Mouse (Mus musculus): ENCODE measurements at regions not wholly inside any gene's neighbourhood (a gene's known extent, or its start where the extent isn't known, plus 50 kb on each side); places are given as distances from the start of the nearest gene placed in this dataset.

DNA sequence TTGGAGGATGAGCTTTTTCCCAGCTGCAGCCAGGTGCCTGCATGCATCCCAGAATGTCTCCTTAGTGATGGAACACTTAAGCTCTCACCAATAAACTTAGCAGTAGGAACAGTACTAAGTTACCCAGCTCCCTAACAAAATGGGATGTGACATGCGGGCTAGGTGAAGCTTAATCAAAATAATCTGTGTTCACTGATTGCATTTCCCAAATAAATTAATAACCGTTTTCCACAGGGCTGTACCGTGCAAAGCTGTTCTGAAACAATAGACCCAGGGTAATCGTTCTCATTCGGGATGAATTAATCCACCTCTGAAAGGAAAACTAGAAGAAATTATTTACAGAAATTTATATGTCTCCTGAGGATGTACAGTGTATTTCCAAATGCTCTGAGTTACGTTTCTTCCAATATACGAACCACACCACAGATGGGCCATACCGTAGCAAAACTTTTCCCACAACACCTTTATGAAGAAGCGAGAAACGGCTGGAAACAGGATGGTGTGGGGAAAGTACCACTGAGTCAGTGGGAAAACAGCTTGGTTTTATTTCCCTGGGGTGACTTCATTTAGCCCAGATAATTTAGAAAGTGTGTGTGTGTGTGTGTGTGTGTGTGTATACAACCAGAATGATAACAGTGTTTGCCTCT lies 148.5 kb upstream of the Adamts16 start:
- DNase-seq, result no peak

DNA sequence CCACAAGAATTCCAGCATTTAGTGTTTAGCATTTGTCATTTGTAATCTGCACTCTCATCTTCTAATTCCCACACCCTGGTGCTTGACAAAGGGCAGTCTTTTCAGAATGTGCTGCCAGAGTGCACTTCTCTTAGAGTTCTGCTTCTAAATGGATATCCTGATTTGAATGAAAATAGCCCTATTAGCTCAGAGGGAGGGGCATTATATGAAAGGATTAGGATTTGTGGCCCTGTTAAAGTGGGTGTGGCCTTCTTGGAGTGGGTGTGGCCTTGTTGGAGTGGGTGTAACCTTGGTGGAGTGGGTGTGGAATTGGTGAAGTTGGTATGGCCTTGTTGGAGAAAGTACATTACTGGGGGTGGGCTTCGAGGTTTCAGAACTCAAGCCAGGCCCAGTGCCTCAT lies 137.7 kb upstream of the Adamts16 start:
- no peak for DNase-seq

DNA sequence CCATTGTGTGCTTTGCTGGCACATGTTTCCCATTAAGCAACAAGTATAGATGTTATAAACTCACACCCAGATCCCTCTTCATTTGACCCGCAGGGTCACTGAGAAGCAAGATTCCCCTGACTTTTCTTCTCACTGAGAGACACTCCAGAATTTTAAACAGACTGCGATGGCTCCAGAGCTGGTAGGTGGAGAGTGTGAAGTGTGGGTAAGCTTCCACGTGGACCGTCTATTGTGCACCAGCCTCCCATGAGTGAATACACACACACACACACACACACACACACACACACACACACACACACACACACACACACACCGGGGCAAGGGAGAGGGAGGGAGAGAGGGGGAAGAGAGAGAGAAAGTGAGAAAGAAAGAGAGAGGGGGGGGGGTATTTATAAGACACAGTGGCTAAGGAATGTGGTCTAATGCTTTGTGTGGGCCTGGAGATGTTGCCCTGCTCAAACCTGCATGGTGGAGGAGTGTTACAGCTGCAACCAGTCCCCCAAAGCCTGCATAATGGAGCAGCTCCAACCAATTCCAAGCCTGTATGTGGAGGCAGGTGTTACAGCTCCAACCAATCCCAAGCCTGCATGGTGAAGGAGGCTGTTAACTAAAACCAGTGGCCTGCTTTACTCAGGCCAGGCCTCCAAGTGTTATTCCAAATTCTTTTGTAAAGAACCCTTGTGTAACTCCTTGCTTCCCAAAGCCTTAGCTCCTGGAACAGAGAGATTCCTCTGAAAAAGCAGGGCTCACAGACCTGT lies 137.1 kb upstream of the Adamts16 start:
- DNase-seq, result no peak

DNA sequence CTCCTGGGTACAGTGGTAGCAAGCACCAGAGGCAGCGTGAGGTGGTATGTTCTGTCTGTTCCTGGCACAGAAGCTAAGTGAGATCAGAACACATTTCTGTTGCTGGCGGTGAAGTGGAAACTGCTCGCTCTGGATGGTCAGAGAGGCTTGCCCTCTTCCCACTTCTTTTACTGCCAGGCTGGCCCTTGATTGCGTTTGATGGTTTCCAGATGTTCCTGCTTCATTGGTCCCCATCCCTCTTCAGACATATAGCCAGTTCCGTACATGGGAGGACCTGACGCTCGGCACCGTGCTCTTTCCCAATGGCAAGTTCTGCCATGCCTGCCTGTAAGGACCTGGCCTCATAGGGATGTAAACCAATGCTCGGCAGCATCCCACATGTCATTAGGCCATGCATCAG lies 128.0 kb upstream of the Adamts16 start:
- no peak for DNase-seq

DNA sequence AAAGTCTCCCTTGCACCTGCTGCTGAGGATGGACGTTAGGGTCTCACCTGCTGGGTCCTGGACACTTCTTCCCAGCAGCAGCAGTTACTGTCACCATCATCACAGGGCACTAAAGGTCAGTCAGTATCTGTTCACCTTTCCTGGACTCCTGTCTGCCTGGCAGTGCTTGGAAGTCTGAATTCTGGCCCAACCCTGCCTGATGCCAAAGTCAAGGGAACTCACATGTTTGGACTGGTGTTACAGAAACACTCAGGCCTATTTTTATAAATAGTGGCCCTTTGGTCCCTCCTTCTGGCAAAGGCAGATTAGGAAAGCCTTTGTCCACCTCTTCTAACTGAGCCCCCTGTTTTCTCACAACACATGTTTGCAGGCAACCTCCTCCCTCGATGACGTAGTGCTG lies 126.2 kb upstream of the Adamts16 start:
- DNase-seq, result no peak

DNA sequence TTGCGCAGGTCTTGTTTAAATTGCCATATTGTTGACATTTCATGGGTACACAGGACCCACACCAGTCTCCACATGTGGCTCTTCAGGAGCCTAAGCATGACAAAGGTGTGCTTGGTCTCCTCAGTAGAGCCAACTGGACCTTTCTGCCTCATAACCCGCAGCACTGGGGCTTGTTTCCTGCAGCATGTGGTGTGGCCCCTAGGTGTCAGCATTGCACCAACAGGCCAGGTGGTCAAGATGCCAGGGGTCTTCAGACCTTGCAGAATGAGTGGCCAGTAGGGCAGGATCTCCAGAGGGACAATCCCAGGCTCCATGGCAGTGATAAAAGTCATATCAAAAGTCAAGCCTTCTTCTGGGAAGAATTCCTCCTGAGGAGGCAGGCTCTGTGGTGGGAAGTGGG lies 121.8 kb upstream of the Adamts16 start:
- no peak for DNase-seq

DNA sequence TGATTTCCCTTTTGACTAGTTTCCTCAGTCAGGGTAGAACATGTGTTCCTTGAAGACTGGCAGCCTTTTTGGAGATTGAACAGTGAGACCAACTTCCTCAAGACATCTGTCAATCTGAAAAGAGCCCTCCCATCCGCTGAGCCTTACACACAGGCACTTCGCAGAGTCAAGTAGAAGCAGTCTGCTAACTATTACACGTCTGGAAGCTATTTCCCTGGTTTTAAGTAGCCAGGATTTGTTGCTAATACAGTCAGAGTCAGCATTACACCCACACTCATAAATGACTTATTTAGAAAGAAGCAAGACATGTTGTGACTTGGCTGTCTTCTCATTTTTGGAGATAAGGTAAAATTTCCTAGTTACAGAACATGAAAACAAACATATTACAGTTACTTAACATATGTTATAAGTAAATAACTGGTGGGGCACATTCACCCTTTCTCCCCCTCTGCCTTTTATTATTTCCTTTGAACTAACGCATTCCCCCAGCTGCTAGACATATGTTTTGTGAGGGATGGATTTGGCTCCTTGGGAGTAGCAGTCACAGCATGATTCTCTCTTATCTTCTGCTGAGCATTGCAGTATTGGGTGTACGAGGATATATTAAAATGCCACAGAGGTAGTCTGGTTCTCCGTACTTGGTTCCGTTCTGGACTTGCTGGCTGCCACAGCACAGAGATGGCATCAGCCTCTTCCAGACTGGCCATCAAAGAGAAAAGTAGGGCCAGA lies 92.9 kb upstream of the Adamts16 start:
- DNase-seq, result no peak

DNA sequence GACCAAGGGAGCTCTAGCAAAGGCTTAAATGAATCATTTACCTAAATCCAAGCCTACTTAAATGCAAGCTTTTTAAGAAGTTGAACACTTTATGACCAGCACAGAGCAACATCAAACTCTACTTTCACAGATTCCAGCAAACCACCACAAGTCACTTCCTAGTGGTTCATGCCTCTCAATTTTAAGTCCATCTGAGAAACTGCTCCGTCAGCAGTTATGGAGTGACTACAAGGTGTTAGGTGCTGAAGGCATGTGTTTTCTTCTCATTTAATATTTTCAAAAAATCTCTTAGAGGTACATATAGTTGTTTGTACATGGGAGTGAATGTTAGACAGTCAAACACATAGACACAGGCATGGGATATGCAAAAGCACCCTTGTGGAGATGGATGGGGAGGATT lies 72.2 kb upstream of the Adamts16 start:
- DNase-seq, result no peak

DNA sequence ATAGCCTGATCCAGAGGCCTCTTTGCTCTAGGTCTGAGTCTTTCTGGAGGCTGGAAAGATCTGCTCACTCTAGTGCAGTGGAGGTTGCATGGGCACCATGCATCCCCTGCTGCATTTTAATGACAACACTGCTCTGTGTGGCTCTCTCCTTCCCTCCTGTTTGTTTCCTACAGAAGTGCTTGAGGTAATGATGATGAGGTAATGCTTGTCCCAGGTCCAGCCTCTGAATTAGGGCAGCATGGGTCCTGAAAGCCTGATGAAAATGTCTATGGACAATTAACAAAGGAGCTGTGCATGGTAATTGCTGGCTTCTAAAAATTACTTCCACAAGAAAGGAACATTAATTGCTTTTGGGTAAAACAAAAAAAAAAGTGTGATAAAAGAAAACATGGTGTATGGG lies 69.3 kb upstream of the Adamts16 start:
- DNase-seq, result no peak

DNA sequence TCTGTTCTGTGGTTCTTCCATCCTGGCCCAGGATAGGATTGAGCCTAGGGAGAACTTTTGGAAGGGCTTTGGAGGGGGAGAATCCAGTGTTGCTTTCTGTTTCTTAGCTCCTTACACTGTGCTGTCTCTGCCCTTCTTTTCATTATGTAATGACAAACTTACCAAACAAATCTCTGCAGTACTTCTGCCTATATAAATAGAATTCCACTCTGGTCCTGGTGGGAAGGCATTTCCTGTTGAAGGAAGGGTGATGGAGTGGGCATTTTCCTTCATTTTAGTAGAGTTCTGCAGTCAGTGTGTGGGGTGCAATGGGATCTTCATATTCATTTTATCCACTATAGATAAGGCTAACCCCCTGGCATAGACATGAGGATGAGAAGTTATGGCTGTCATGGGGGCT lies 63.2 kb upstream of the Adamts16 start:
- DNase-seq, result no peak

DNA sequence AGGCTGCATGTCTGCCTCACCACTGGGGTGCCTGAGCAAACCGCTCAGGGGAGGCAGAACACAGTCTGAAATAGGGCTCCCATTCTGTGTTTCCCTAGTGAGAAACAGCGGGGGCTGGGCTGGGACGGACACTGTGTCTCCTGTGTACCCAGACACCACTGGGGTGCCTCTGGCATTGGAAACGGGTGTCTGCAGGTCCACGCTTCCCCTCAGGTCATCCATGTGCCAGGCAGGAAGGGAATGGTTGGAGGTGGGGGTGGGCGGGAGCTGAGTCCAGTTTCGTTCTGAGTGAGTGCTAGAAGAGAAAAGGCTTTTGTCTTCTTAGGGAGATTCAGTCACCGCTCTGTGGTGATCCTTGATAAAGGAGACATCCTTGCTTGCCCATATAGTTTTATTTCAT lies 62.2 kb upstream of the Adamts16 start:
- DNase-seq, result no peak

DNA sequence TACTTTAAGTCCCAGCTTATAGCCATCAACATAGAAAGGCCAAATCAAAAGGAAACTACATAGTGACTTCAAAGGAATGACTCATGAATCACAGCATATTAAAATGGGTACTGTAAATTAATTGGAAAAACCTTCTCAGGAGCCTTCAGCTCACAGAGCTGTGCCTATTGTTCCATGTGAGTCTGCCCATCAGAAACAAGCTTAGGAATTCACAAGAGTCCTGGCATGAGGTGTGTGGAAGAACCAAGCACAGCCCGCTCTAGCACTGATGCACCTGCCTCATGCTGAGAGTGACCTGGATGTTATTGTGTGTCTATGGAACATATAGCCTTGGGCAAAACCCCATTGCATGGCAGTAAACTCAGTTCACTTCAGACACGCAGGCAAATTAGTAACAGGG lies 61.5 kb upstream of the Adamts16 start:
- no peak for DNase-seq

DNA sequence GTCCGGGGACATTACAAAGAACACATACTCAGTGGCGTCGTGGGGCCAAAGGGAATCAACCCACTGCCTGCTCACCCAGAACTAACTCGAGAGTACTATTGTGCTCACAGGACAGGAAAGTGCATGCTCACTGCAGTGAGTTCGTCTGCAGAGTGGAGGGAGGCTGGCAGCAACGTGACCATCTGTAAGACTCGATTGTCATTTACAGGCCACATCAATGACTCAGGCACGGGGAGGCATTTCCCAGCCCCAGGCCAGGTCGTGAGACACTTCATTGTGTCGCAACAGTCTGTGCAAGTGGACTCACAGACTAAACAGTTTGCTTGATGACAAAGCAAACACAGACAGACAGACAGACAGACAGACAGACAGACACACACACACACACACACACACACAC lies 61.1 kb upstream of the Adamts16 start:
- no peak for DNase-seq

DNA sequence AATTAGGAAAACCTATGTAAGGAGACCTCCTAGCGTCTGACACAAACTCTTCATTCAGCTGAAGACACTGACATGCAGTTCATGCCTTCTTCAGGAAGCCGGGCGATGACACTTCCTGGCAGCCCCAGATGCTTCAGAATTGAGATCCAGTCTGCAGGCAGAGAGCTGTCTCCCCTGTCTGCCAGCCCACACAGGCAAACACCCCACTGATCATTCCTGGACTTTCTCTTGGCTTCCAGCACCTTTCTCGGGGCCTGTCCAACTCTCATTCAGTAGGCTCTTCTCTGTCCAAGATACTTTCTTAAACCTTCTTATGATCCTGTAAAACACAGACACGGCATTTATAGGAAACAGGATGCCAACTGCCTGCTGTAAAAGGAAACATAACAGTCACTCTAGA lies 50.0 kb upstream of the Adamts16 start:
- no peak for DNase-seq

All from thymus, postnatal 25 days (tissue).